In genomic region chr12:32884356-32884755, GRCm38 (mm10) we compare ENCODE assay signal across 12 mouse cellular contexts.
DNase-seq lines count a peak whose midpoint lies in the region; ATAC-seq lines count a peak whose summit lies in the region.
"Had no signal": no experiment of that assay in that cellular context is flagged by ENCODE, and none has a peak within 500 bp of the region (broad histone marks: within the 10 kb centered on the region; RNA-seq: fewer than 3 reads in every experiment).

No protein-coding gene starts in this region.

- DNase-seq in heart, adult 18-20 months, result peak; percentile 79 to 91
- DNase-seq in adrenal gland, postnatal 25 days, result peak; percentile 15
- peak; percentile 34 for DNase-seq in cerebellum, adult 9-11 months
- DNase-seq in spleen, adult 18-20 months, result no peak
- DNase-seq in spleen, postnatal 10 days (ENCODE audit: low spot score in 2 of 2), result no peak
- DNase-seq in layer of hippocampus, adult 11-12 months (ENCODE audit: low spot score), result no peak
- DNase-seq: kidney, adult 8-10 months; midbrain, embryonic 14.5 days; right cerebral cortex, postnatal 25 days had no signal

- peaks cover 6% of the 10 kb centered on the region for H3K4me1 ChIP-seq in heart, embryonic 11.5 days (ENCODE audit: control insufficient read depth, insufficient read depth, low read length)
- H3K4me1 ChIP-seq in heart, embryonic 16.5 days (ENCODE audit: control insufficient read depth, insufficient read depth, low read length), result no peaks in the 10 kb centered on the region

- no peak for ATAC-seq in heart, embryonic 11.5 days (replicated peaks; ENCODE audit: insufficient number of reproducible peaks, low FRiP score, low TSS enrichment)
- ATAC-seq in heart, embryonic 16.5 days (replicated peaks; ENCODE audit: extremely low read depth, insufficient read depth, low FRiP score), result 0 out of 2 replicates have a peak, but pooled peaks have one; percentile 37

- no peaks in the 10 kb centered on the region for H3K9me3 ChIP-seq in heart, embryonic 11.5 days (replicated peaks; ENCODE audit: control insufficient read depth, low read length)
- no peaks in the 10 kb centered on the region for H3K9me3 ChIP-seq in heart, embryonic 16.5 days (replicated peaks; ENCODE audit: control insufficient read depth, low read length)

- H3K4me2 ChIP-seq in heart, embryonic 11.5 days, result no peak overlapping the region
- no peak overlapping the region for H3K4me2 ChIP-seq in heart, embryonic 16.5 days (ENCODE audit: low read depth, low read length)
- H3K4me2 ChIP-seq: hindbrain, embryonic 14.5 days had no signal

- whole genome bisulfite sequencing in heart, embryonic 11.5 days (ENCODE audit: insufficient replicate concordance), result 69% methylated on average over 9 of the region's 9 CpGs
- 63% methylated on average over 9 of the region's 9 CpGs for WGBS in heart, embryonic 16.5 days

- H3K27me3 ChIP-seq in heart, embryonic 11.5 days (ENCODE audit: control insufficient read depth, insufficient read depth, low read length), result no peaks in the 10 kb centered on the region
- H3K27me3 ChIP-seq in heart, embryonic 16.5 days (ENCODE audit: control insufficient read depth, insufficient read depth, low read length), result no peaks in the 10 kb centered on the region

- H3K36me3 ChIP-seq in heart, embryonic 11.5 days (ENCODE audit: control insufficient read depth, insufficient read depth, low read length), result no peaks in the 10 kb centered on the region
- H3K36me3 ChIP-seq in heart, embryonic 16.5 days (ENCODE audit: control insufficient read depth, insufficient read depth), result no peaks in the 10 kb centered on the region

- H3K4me3 ChIP-seq in heart, embryonic 11.5 days (ENCODE audit: low read depth, low read length), result no peak overlapping the region
- H3K4me3 ChIP-seq in heart, embryonic 16.5 days (ENCODE audit: low read length), result no peak overlapping the region

- no peak overlapping the region for H3K27ac ChIP-seq in heart, embryonic 11.5 days (ENCODE audit: low read depth, low read length)
- H3K27ac ChIP-seq in heart, embryonic 16.5 days (ENCODE audit: low read length), result no peak overlapping the region
- H3K27ac ChIP-seq: hindbrain, embryonic 14.5 days had no signal

- H3K9ac ChIP-seq in heart, embryonic 11.5 days (ENCODE audit: low read depth, low read length), result no peak overlapping the region
- H3K9ac ChIP-seq in heart, embryonic 16.5 days (ENCODE audit: low read length), result no peak overlapping the region
- H3K9ac ChIP-seq: hindbrain, embryonic 14.5 days had no signal

Comparison
In these comparisons a context has a peak if more than half of its experiments do, and no peak if none do; other contexts are left out.
1. DNase-seq: peak in heart, adult 18-20 months (2 of 2), adrenal gland, postnatal 25 days (single experiment) and cerebellum, adult 9-11 months (single experiment); none in spleen, adult 18-20 months (0 of 2), spleen, postnatal 10 days (0 of 2) and layer of hippocampus, adult 11-12 months (single experiment).